Mouse (Mus musculus) kidney, adult 2 months (tissue): ENCODE results near the gene Usp29.

Source experiments
- CTCF ChIP-seq: fragments of 200-500 bp; conservative IDR thresholded peaks from 2 replicates; pipeline ENCODE4 v1.5.1; 2011; ENCODE audit warnings: low read depth, mild to moderate bottlenecking, control low read depth, low read length, moderate library complexity, mixed read lengths; ENCODE audit not compliant: insufficient read depth, insufficient read length
- POLR2A ChIP-seq: fragments of 200-500 bp; IDR thresholded peaks from one replicate; pipeline ENCODE4 v1.6.1; 2011; ENCODE audit warnings: low read depth, low read length, control low read depth

DNA sequence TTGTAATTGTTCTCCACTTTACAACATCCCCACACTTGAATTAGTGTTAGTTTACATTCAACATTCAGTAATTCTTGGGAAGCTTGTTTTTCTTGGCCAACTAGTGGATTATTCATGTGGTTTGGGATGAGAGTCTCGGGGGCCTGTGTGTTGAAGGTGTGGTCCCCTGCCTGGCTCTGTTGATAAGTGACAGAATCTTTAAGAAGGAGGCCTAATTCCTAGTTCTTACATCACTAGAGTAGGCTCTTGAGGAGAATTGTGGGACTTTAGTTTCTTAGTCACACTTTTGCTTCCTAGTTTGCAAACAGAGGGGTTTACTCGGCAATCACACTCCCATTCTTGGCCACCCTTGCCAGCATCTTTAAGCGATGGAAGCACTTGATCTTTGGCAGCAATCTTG is 31.1 kb upstream of the Usp29 start:
- TF ChIP-seq CTCF, result no peak
- TF ChIP-seq POLR2A, result no peak
